Mouse (Mus musculus) NIH3T3 (cell line): ENCODE measurements at regions not wholly inside any gene's neighbourhood (a gene's known extent, or its start where the extent isn't known, plus 50 kb on each side); places are given as distances from the start of the nearest gene placed in this dataset.
"Not testable (repeated sequence)": the region's sequence is repeated elsewhere in the genome, so short reads cannot be mapped to it uniquely, and the experiment has no call there.

Experiments used
- DNase-seq: peaks from one replicate; pipeline ENCODE4 v3.0.0-alpha.2; 2012; ENCODE audit warnings: low read depth

DNA sequence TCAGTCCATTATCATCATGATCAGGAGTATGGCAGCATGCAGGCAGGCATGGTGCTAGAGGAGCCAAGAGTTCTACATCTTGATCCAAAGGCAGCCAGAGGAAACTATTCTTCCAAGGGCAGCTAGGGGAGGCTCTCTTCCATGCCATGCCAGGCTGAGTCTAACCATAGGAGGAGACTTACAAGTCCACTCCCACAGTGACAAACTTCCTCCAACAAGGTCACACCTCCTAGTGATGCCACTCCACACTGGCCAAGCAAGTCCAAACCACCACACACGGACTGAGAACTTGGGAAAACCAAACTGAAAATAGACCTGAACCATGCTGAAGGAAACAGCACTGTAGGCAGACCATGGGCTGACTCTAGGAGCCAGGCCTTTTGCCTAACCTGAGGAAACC lies 197.4 kb downstream of the Prex1 start:
- no peak for DNase-seq

DNA sequence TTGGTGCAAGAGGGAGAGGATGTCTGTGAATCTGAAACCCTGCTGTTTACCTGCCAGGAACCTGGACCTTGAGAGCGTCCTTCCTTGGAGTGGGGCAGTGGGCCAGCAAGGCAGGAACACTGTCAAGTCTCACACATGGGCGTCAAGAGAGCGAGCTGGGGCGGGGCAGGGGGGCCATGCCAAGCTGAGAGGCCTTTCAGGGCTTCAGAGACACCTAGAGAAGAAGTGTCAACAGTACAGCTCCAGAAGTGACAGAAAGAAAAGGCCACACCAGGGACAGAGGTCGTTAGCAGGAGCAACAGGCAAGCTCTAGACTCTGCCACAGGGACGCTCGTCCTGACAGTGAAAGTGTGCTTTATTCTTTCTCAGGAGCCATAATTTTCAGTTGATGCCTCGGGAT lies 199.0 kb downstream of the Prex1 start:
- DNase-seq: no peak

DNA sequence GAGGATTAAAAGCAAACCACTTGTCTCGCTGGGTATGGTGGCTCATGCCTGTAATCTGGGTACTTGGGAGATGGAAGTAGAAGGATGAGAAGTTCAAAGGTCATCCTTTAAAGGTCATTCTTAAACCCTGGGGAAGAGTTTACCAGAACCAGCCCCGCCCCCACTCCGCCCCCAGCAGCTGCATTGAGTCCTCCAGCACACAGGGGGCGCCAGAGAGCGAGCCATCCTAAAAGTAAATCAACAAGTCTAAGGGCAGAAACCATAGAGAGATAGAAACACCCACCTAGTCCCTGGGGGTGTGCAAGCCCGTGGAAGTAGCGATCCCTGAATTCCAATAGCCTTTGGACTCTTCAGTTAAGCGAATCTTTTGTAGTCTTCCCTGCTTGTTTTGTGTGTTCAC lies 201.1 kb downstream of the Prex1 start:
- DNase-seq: peak; percentile 18

DNA sequence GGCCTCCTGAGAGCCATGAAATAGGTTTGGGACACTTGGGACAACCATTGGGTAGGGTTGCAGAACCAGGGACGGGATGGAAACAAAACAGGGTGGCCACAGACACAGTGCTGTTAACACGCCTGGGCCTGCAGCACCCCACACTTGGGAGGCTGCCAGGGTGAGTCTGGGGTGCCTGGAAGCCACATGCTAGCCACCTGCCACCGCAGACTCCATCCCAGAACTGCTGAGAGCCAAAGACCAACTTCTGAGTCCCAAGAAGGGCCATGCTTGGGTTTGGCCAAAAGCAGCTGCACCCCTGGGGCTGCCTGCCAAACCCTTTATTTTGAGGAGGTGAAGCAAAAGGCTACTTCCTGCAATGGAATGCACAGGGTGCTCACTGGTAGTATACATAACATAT lies 202.2 kb downstream of the Prex1 start:
- DNase-seq: not testable (repeated sequence)

DNA sequence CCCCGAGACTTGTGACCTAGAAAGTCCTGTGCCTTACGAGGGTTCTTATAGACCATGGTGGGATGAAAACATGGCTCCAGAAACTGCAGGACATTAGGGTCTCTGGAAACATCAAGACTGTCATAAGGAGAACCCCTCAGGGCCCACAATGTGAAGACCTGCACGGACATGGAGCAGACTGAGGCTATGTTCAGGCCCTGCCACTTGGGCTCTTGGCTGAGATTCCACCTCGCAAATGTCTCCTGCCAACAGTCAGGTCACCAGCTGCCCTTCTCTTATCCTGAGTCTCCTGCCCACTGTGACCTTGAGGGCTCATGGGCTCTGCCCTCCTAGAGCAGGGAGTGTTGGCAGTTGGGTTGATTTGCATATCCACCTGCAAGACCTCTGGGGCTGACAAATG lies 202.9 kb downstream of the Prex1 start:
- DNase-seq: no peak

DNA sequence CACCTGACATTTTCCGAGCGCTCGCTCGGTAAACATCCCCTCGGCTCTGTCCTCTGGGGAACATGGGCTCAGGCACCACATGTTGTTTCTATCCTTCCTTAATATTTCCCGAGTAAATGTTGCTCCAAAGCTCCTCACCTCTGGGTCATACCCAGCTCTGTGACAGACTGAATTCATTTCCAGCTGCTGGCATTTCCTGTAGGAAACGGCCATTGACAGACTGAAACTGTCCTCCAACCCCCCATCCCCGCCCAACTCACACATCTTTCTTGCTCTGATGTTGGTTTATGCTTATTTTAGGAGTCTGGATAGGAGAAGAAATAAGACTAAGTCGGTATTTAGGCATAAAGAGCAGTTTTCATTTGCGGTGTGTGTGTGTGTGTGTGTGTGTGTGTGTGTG lies 204.0 kb downstream of the Prex1 start:
- DNase-seq: no peak

DNA sequence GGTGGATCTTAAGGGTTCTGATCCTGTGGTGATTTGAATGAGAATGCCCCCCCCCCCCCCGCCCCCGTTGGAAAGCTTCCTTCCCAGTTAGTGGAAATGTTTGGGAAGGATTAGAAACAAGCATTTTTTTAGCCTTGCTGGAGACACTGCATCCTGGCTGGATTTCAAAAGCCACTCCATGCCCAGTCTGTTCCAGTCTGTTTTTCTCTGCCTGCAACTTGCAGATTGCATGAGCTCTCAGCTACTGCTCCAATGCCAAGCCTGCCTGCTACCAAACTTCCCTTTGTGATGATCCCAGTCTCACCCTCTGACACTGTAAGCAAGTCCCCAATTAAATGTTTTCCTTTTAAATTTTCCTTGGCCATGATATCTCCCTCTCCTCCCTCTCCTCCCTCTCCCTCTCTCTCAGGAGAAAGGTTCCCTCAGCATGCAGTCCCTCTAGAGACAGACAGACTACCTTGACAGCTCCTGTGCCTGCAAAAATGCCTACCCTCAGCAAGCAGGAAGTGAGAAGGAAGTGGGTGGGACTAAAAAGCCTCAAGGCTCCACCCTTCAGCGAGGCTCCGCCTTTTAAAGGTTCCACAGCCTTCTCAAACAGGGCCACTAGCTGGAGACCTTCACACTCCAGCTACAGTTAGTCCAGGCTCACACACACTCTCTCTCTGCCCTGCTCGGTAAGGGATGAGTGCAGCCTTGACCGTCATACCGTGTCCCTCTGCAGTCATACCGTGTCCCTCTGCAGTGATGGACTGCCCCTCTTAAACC lies 204.8 kb downstream of the Prex1 start:
- no peak for DNase-seq

DNA sequence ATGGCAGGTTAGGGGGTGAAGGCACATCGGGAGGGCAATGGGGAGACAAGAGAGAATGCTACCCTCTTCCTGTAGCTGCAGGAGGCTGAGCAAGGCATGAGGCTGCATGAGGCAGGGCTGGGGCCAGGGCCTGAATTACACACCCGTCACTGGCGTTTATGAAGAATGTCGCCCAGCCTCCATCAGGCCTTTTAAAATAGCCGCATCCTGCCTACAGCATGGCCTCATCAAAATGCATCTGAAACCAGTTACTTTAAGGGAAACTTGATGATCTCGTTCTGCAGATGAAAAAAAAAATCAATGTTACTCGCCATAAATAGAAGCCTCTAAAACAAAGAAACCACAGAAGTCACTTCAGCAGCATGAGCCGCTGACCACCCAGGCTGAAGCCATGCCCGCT lies 208.3 kb downstream of the Prex1 start:
- DNase-seq: peak; percentile 46

DNA sequence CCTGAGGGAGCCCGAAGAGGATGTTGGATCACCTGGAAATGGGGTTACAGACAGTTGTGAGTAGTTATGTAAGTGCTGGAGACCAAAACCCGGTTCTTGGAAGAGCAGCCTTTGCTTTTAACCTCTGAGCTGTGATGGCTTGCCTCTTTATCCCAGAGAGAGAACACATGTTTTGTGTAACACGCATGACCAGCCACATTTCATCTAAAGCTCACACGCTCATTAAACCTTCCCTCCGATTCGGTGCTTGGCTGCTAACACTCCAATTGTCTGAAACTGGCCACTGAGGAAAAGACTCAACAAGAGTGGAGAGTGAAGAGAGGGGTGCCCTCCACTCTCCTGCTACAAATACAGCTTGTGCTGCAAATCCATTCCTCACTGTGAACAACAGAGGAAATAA lies 210.0 kb downstream of the Prex1 start:
- no peak for DNase-seq

DNA sequence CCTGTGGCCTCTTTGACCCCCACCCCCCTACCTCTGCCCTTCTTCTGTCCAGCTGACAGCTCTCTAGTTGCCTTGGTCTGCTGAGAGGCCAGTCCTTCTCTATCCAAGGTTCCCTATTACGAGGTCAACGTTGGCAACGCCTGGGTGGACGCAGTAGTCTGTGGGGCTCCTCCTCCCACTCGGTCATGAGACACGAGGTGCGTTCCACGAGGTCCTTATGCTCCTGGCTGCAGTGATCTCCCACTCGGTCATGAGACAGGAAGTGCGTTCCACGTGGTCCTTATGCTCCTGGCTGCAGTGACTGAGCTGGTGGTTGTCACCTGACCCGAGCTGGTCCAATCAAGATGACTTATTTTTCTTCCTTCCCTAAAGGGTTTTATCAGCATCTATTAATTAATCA lies 220.7 kb downstream of the Prex1 start:
- no peak for DNase-seq

DNA sequence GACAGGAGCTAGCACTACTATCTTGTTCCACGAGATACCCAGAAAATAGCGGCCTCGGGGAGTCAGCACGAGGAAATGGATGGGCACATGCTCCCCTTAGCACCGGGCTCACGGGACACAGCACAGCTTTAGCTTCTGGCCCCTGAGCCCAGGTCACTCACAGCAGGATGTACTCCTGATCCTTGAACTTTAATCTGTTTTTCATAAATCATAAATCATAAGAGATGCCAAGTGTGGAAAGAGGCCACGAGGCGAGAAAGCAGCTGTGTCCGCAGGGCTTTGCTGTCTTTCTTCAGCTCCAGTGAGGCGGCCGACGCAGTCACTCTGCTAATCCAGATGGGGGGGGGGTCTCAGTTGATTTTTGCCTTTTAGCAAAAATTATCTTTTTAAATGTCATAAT lies 221.2 kb downstream of the Prex1 start:
- DNase-seq: no peak

DNA sequence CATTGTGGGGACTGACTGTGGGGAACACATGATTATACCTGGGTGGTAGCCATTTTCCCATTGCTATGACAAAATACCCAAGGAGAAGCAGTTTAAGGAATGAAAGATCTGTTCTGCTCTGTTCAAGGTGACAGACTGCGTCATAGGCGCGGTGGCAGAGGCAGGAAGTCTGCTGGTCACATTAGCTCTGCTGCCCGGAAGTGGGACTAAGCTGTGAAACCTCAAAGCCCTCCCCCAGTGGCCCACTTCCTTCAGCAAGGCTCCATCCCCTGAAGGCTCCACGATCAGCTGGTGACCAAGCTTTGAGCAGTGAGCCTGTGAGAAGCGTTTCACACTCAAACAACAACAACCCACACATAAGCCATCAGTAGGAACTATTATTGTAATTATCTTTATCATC lies 221.8 kb downstream of the Prex1 start:
- no peak for DNase-seq

DNA sequence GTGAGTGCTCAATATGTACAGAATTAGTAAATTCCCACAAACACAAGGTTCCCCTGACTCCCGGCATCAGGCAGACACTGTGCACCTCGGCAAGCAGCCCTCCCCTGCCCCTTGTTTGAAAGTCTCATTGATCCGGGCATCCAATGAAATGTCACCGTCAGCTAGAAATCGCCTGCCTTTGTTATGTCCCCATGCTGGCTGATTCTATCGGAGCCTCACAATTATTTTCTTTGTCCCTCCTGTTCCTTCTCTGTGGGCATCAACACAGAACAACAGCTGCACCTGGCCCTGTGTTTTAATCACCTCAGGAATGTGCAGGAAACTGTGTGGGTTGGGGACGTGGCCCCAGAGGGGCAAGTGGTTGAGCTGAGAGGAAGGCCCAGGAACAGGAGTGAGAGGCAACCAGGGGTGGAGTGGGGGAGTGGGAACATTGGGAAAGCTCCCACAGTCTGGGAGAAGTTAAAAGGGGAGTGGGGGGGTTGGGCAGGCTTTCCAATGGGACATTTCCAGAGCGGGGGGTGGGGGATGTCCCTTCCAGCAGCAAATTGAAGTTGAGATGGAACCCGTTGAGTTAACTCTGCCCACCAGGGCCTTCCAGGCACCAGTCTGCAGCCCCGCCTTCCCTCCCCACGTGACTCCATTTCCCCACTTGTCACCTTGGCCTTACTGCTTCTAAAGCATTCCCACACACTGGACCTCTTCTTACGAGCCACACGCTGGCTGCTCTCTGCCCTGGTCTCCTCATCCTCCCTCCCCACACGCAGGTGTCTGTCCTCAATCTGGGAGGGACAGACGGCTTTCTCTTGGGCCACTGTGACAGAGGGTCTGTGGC lies 224.4 kb downstream of the Prex1 start:
- no peak for DNase-seq

DNA sequence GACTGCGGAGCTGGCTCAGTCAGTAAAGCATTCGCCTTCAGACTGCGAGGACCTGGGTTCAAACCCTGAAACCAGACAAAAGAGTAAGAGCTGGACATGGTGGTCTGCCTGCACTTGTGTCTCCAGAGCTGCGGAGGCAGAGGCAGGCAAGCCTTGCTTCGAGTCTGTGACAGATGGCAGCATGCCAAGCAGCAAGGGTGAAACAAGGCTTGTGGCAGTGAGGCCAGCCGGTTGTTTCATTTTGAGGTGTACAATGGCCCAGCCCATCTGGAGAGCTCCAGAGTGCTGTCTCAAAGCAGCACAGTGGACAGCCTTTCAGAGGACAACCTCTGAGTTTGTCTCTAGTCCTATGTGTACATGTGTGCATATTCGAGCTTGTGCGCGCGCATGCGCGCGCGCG lies 225.9 kb downstream of the Prex1 start:
- no peak for DNase-seq

DNA sequence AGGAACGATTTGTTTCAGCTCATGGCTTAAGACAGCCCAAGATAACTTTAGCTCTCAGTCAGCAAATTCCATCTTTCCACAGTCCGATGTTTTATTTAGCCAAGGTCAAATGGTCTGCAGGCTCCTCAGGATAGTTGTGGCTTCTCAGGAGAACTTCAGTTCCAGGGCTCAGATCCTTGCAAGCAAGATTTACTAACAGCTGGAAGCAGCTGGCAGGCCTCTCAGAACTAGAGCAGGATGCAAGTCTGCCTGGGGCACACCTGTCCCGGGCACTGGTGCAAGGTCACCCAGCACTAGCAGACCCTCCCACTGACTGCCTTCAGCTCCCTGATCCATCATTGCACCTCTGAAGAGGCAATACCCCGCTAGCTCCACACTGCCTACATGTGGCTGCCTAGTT lies 227.8 kb downstream of the Prex1 start:
- DNase-seq: peak; percentile 72

DNA sequence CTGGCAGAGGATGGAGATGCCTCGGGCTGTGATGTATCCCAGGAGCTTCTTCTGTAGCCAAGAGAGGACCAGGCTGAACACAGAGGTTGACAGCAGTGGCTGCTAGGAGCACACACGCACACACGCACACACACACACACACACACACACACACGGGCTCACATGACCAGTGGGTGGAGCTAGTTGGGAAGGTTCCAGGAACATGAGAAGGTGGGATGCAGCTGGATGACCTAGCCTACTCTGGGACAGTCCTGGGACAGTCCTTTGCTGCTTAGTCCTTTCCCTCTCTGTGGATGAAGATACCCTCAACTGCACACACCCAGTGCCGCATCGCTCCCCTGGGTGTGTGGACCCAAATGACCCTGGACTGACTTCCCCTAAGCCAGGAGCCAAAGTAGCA lies 228.3 kb downstream of the Prex1 start:
- peak; percentile 58 for DNase-seq

DNA sequence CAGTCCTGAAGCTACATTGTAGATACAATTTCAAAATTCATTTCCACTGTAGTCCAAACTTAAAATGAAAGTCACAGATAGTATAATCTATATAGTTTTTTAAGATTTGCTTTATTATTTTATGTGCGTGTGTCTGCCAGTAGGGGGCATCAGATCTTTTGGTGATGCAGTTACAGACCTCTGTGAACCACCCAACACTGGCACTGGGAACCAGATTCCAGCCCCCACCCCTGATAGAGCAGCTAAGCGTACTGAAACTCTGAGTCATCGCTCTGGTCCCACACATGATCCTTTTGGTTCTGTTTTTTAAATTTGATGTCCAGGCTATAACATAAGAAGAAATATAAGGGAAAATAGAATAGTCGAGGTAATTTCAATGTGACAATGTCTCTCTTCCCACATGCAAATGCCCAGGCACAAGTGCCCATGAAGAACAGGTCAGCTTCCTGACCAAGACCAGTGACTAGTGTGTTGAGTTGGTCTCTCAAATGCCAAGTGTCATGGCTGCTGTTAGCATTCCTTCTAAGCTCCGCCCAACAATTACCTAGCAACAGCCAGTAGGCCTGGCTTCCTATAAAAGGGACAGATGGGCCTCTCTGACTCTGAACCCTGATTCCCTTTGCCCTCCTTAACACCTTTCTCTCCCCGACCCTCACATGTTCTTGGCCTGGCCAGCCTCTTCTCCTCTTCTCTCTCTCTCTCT lies 229.9 kb downstream of the Prex1 start:
- peak; percentile 44 for DNase-seq

DNA sequence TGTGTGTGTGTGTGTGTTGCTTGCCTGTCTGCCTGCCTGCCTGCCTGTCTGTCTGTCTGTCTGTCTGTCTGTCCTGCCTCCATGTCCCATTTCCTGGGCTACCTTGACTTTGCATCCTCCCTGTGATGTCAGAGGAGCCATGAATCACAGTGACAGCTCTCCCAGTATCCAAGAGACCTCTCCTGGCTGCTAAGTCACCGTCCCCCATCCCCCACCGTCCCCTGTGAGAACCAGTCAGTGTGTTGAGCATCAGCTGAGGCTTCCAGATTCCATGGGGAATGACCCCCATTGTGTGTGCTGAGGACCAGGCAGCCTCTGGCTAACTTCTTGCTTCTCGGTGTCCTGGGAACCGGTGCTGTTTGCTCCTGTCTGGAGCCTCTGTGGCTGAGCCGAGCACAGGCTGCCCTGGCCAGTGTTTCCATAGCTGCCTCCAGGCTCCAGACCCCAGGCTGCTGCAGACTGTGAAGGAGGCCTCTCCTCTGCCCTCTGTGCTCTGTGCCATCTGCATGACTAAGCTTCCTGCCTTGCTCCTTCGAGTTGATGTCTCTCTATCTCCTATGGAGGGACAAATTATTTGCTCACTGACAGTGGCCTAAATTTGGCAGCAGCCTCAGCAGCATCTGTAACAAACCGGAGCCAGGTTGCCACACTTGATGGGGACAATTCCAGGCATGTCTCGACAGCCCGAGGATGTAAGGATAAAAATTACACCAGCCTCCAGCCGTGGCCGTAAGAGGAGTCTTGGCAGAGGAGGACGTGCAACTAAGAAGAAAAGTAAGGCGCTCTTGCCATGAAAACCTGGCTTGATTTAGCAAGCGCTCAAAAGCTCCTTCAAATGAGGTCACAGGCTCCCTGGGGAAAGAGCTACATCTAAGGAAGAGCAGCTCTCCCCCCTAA lies 230.7 kb downstream of the Prex1 start:
- DNase-seq: peak; percentile 51

DNA sequence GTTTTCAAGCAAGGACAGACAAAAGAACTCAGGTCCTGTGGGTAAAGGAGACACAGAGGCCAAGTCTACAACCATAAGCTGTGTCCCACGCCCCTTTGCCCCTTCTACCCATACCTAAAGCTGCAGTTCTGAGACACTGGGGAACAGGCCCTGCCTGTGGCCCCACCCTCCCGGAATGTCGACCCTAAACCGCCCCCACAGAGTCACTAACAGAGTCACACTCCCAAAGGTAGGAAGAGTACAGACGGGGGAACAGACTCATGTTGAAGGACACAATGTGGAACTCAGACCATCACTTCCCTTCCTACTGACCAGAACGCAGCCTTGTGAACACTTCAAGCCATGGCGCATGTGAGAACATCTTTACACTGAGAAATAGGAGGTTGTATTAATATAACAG lies 231.9 kb downstream of the Prex1 start:
- DNase-seq: no peak

DNA sequence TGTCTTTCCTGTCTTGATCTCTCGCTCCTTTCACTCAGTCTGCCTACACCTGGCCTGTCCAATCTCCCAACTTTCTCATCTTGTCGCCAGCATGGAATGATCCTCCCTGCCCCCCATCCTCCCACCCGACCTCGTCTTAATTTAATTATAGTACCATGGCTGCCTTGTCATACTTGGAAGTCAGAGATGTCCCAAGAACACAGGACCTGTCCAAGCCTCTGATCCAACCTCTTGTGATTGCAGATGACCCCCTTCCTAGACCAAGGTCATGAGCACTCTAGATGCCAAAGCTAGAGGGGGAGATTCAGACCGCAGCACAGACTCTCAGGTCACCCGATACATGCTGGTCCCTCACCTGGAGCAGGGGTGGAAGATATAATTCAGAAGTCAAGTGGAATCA lies 232.3 kb downstream of the Prex1 start:
- no peak for DNase-seq

DNA sequence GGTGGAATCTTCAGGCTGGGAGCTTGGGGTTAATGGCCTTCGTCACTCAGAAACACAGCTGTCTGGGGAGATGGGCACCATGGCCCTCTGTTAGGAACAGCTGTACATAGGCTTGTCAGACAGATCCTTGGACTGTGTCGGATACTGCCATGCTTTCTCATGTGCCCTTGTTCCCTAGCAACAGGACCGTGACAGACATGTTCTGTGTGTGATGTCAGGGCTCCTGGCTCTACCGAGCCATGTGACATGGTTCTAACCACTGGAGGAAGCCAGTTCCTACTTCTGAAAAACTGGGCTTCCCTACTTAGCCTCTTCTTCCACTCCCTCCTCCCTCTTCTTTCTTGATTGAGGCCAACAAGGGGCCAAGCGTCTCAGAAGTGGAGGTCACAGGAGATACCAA lies 232.7 kb downstream of the Prex1 start:
- DNase-seq: no peak

DNA sequence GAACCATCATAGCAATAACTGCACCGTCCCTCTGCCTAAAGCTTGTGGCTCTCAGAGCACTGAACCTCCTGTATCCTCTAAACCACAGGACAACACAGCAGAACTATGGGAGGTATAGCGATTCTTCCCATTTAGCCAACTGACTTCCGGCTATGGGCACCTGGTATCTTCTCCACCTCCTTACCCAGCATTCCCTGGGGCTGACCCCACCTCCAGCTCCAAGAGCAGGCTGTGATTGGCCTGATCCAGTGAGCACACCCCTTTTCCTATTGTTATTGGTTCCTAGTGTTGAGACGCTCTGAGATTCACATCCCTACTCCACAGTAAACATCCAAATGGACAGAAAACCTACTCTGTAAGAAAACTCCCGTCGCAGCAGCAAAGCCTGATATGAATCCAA lies 236.7 kb downstream of the Prex1 start:
- no peak for DNase-seq
